Mouse (Mus musculus) bone marrow macrophage, adult 2 months (primary cell): Measurements from ENCODE around the gene Tshz2.

Source experiments
- CTCF ChIP-seq: IDR thresholded peaks from 2 replicates; pipeline ENCODE4 v1.5.1; 2012; ENCODE audit warnings: low read depth, mild to moderate bottlenecking, low read length, moderate library complexity
- POLR2A ChIP-seq: IDR thresholded peaks from 2 replicates; pipeline ENCODE4 v1.6.1; 2012; ENCODE audit warnings: mild to moderate bottlenecking, low read depth, low read length, borderline replicate concordance

- TF ChIP-seq CTCF: no peak
- no peak for TF ChIP-seq POLR2A
Measured at GRCm38 (mm10) chr2:170062378-170062777, 429.6 kb downstream of the Tshz2 start.
